Mouse (Mus musculus) heart, postnatal 14 days (tissue): ENCODE measurements around the gene 9930021J03Rik. TPM values are rescaled to one million over a fixed set of nuclear protein-coding genes. Genes with fewer than 3 reads are reported as not detected.

Source experiments
- total RNA-seq, 2 experiments: library from RNA; stranded (reverse); gene quantifications; 2 replicates each; pipeline ENCODE4 v1.2.3; 2021

The 9930021J03Rik gene
- total RNA-seq, 2 experiments from 2014 or later = 12.2 to 13.3 TPM

Other genes starting within 250 kb of the 9930021J03Rik start
- 1 to 10 TPM; 9.5 to 9.8 TPM for gene Ermp1, start 157.6 kb downstream of the 9930021J03Rik start, total RNA-seq
- gene Mlana, start 108.2 kb downstream of the 9930021J03Rik start, total RNA-seq = 1 to 10 TPM in 1 of 2 experiments, under 1 TPM in 1; 1.00 to 1.4 TPM
- 10 to 100 TPM; 15.2 to 15.5 TPM for gene Ranbp6, start 7.0 kb upstream of the 9930021J03Rik start, total RNA-seq
- gene Il33, start 119.1 kb upstream of the 9930021J03Rik start, total RNA-seq = 1 to 10 TPM; 4.1 to 6.5 TPM
- not detected for gene Trpd52l3, start 197.8 kb upstream of the 9930021J03Rik start, total RNA-seq
- 10 to 100 TPM; 27.4 to 28.9 TPM for gene Uhrf2, start 224.5 kb upstream of the 9930021J03Rik start, total RNA-seq